Mouse (Mus musculus): ENCODE results near the gene Gnat3. TPM values are rescaled to one million over a fixed set of nuclear protein-coding genes. Genes with fewer than 3 reads are reported as not detected.

The Gnat3 gene
- polyA plus RNA-seq, 1 experiment from 2014 or later: not detected

- Histone ChIP-seq H3K9me3 (no peaks in the 10 kb centered on the region), H3K4me1 (no peaks in the 10 kb centered on the region), H3K36me3 (no peaks in the 10 kb centered on the region), H3K4me3 (no peak overlapping the region), H3K27ac (peak overlapping the region; percentile 82), H3K27me3 (ENCODE audit: insufficient read depth, poor library complexity, severe bottlenecking) (no peaks in the 10 kb centered on the region)
- no peak for DNase-seq (ENCODE audit: low spot score)
- 23% methylated on average over 4 of the region's 4 CpGs for WGBS
Measured at GRCm38 (mm10) chr5:17982770-17983169, 20.4 kb downstream of the Gnat3 start.

- H3K4me3 ChIP-seq: no peak overlapping the region
- 88% methylated on average over 3 of the region's 3 CpGs for WGBS
- no peaks in the 10 kb centered on the region for H3K36me3 ChIP-seq
- no peaks in the 10 kb centered on the region for H3K4me1 ChIP-seq
- no peak overlapping the region for H3K27ac ChIP-seq
- no peak for DNase-seq (ENCODE audit: low spot score)
- no peaks in the 10 kb centered on the region for H3K9me3 ChIP-seq
- H3K27me3 ChIP-seq (ENCODE audit: insufficient read depth, poor library complexity, severe bottlenecking): no peaks in the 10 kb centered on the region
Measured at GRCm38 (mm10) chr5:17984522-17984921, 22.2 kb downstream of the Gnat3 start.

GRCm38 (mm10) chr5:17986611-17987010 is 24.3 kb downstream of the Gnat3 start:
- Histone ChIP-seq H3K36me3 (no peaks in the 10 kb centered on the region), H3K27me3 (ENCODE audit: insufficient read depth, poor library complexity, severe bottlenecking) (no peaks in the 10 kb centered on the region), H3K4me1 (no peaks in the 10 kb centered on the region), H3K27ac (no peak overlapping the region), H3K9me3 (no peaks in the 10 kb centered on the region), H3K4me3 (no peak overlapping the region)
- 85% methylated on average over 3 of the region's 3 CpGs for WGBS
- DNase-seq (ENCODE audit: low spot score): no peak

- Histone ChIP-seq H3K9me3 (no peaks in the 10 kb centered on the region), H3K27me3 (ENCODE audit: insufficient read depth, poor library complexity, severe bottlenecking) (no peaks in the 10 kb centered on the region), H3K4me3 (no peak overlapping the region), H3K4me1 (no peaks in the 10 kb centered on the region), H3K36me3 (no peaks in the 10 kb centered on the region), H3K27ac (no peak overlapping the region)
- DNase-seq (ENCODE audit: low spot score): no peak
- WGBS: 88% methylated on average over 6 of the region's 6 CpGs
Measured at GRCm38 (mm10) chr5:17990618-17991017, 28.3 kb downstream of the Gnat3 start.

- Histone ChIP-seq H3K9me3 (no peaks in the 10 kb centered on the region), H3K27ac (no peak overlapping the region), H3K36me3 (no peaks in the 10 kb centered on the region), H3K4me1 (no peaks in the 10 kb centered on the region), H3K4me3 (no peak overlapping the region), H3K27me3 (ENCODE audit: insufficient read depth, poor library complexity, severe bottlenecking) (no peaks in the 10 kb centered on the region)
- DNase-seq (ENCODE audit: low spot score): no peak
- WGBS: 69% methylated on average over 2 of the region's 2 CpGs
Measured at GRCm38 (mm10) chr5:17999570-17999969, 37.2 kb downstream of the Gnat3 start.

GRCm38 (mm10) chr5:18000185-18000584 is 37.8 kb downstream of the Gnat3 start:
- Histone ChIP-seq H3K27ac (no peak overlapping the region), H3K4me3 (no peak overlapping the region), H3K4me1 (no peaks in the 10 kb centered on the region), H3K9me3 (no peaks in the 10 kb centered on the region), H3K27me3 (ENCODE audit: insufficient read depth, poor library complexity, severe bottlenecking) (no peaks in the 10 kb centered on the region), H3K36me3 (no peaks in the 10 kb centered on the region)
- WGBS: 75% methylated on average over 6 of the region's 6 CpGs
- DNase-seq (ENCODE audit: low spot score): no peak

- Histone ChIP-seq H3K4me3 (no peak overlapping the region), H3K27me3 (ENCODE audit: insufficient read depth, poor library complexity, severe bottlenecking) (no peaks in the 10 kb centered on the region), H3K9me3 (no peaks in the 10 kb centered on the region), H3K4me1 (no peaks in the 10 kb centered on the region), H3K36me3 (no peaks in the 10 kb centered on the region), H3K27ac (no peak overlapping the region)
- 37% methylated on average over 4 of the region's 4 CpGs for WGBS
- DNase-seq (ENCODE audit: low spot score): no peak
Measured at GRCm38 (mm10) chr5:18001646-18002045, 39.3 kb downstream of the Gnat3 start.

GRCm38 (mm10) chr5:18003675-18004074 is 41.3 kb downstream of the Gnat3 start:
- DNase-seq (ENCODE audit: low spot score): no peak
- H3K36me3 ChIP-seq: no peaks in the 10 kb centered on the region
- WGBS: 85% methylated on average over 6 of the region's 6 CpGs
- no peaks in the 10 kb centered on the region for H3K27me3 ChIP-seq (ENCODE audit: insufficient read depth, poor library complexity, severe bottlenecking)
- no peak overlapping the region for H3K4me3 ChIP-seq
- no peaks in the 10 kb centered on the region for H3K9me3 ChIP-seq
- no peaks in the 10 kb centered on the region for H3K4me1 ChIP-seq
- no peak overlapping the region for H3K27ac ChIP-seq

- no peaks in the 10 kb centered on the region for H3K9me3 ChIP-seq
- no peak overlapping the region for H3K27ac ChIP-seq
- DNase-seq (ENCODE audit: low spot score): no peak
- WGBS: 75% methylated on average over 3 of the region's 3 CpGs
- H3K4me3 ChIP-seq: no peak overlapping the region
- H3K36me3 ChIP-seq: no peaks in the 10 kb centered on the region
- H3K4me1 ChIP-seq: no peaks in the 10 kb centered on the region
- no peaks in the 10 kb centered on the region for H3K27me3 ChIP-seq (ENCODE audit: insufficient read depth, poor library complexity, severe bottlenecking)
Measured at GRCm38 (mm10) chr5:18004824-18005611, 42.7 kb downstream of the Gnat3 start.

GRCm38 (mm10) chr5:18006157-18006556 is 43.8 kb downstream of the Gnat3 start:
- WGBS: 81% methylated on average over 2 of the region's 2 CpGs
- Histone ChIP-seq H3K27ac (no peak overlapping the region), H3K27me3 (ENCODE audit: insufficient read depth, poor library complexity, severe bottlenecking) (no peaks in the 10 kb centered on the region), H3K4me3 (no peak overlapping the region), H3K36me3 (no peaks in the 10 kb centered on the region), H3K9me3 (no peaks in the 10 kb centered on the region), H3K4me1 (no peaks in the 10 kb centered on the region)
- no peak for DNase-seq (ENCODE audit: low spot score)

- H3K27me3 ChIP-seq (ENCODE audit: insufficient read depth, poor library complexity, severe bottlenecking): no peaks in the 10 kb centered on the region
- no peak overlapping the region for H3K27ac ChIP-seq
- no peaks in the 10 kb centered on the region for H3K36me3 ChIP-seq
- DNase-seq (ENCODE audit: low spot score): no peak
- no peak overlapping the region for H3K4me3 ChIP-seq
- H3K4me1 ChIP-seq: no peaks in the 10 kb centered on the region
- H3K9me3 ChIP-seq: no peaks in the 10 kb centered on the region
Measured at GRCm38 (mm10) chr5:18007067-18007466, 44.7 kb downstream of the Gnat3 start.

GRCm38 (mm10) chr5:18010301-18010700 is 48.0 kb downstream of the Gnat3 start:
- no peak overlapping the region for H3K27ac ChIP-seq
- H3K27me3 ChIP-seq (ENCODE audit: insufficient read depth, poor library complexity, severe bottlenecking): no peaks in the 10 kb centered on the region
- no peaks in the 10 kb centered on the region for H3K36me3 ChIP-seq
- no peak overlapping the region for H3K4me3 ChIP-seq
- H3K4me1 ChIP-seq: no peaks in the 10 kb centered on the region
- WGBS: 87% methylated on average over 5 of the region's 5 CpGs
- no peaks in the 10 kb centered on the region for H3K9me3 ChIP-seq
- no peak for DNase-seq (ENCODE audit: low spot score)

GRCm38 (mm10) chr5:18013196-18013595 is 50.8 kb downstream of the Gnat3 start:
- WGBS: 60% methylated on average over 2 of the region's 2 CpGs
- no peaks in the 10 kb centered on the region for H3K27me3 ChIP-seq (ENCODE audit: insufficient read depth, poor library complexity, severe bottlenecking)

More at GRCm38 (mm10) chr5:18013196-18013595, 50.8 kb downstream of the Gnat3 start:
- DNase-seq (ENCODE audit: low spot score): no peak
- Histone ChIP-seq H3K4me3 (no peak overlapping the region), H3K27ac (no peak overlapping the region), H3K4me1 (no peaks in the 10 kb centered on the region), H3K36me3 (no peaks in the 10 kb centered on the region), H3K9me3 (no peaks in the 10 kb centered on the region)
